ENCODE assay signal across 8 mouse cellular contexts in genomic region chr2:172551081-172551720, GRCm38 (mm10). TPM values are rescaled to one million over a fixed set of nuclear protein-coding genes. Genes with fewer than 3 reads are reported as not detected.
DNase-seq lines count a peak whose midpoint lies in the region; ATAC-seq and TF ChIP-seq lines count a peak whose summit lies in the region.

No protein-coding gene starts in this region.

- H3K9me3 ChIP-seq in heart, embryonic 10.5 days = no peaks in the 10 kb centered on the region
- H3K9me3 ChIP-seq in intestine, postnatal 0 days (ENCODE audit: control insufficient read depth) = no peaks in the 10 kb centered on the region
- H3K9me3 ChIP-seq in stomach, postnatal 0 days (ENCODE audit: control insufficient read depth, low read length) = no peaks in the 10 kb centered on the region

- peaks cover 98% of the 10 kb centered on the region for H3K27me3 ChIP-seq in heart, embryonic 10.5 days (ENCODE audit: insufficient read depth, poor library complexity, severe bottlenecking)
- peaks cover 92% of the 10 kb centered on the region for H3K27me3 ChIP-seq in intestine, postnatal 0 days (replicated peaks; ENCODE audit: control insufficient read depth, insufficient read depth, low read length)
- H3K27me3 ChIP-seq in stomach, postnatal 0 days (ENCODE audit: control insufficient read depth, insufficient read depth, low read length) = peaks cover 45% of the 10 kb centered on the region

- H3K9ac ChIP-seq in intestine, postnatal 0 days (ENCODE audit: low read depth, low read length) = no peak overlapping the region
- no peak overlapping the region for H3K9ac ChIP-seq in stomach, postnatal 0 days (ENCODE audit: low read length)

- H3K4me2 ChIP-seq in intestine, postnatal 0 days (replicated peaks; ENCODE audit: low read depth) = peak overlapping the region; percentile 56
- H3K4me2 ChIP-seq in stomach, postnatal 0 days (replicated peaks; ENCODE audit: low read depth) = peak overlapping the region; percentile 51

- no peak for ATAC-seq in intestine, postnatal 0 days
- ATAC-seq in stomach, postnatal 0 days (ENCODE audit: low FRiP score, low TSS enrichment) = no peak

- H3K27ac ChIP-seq in heart, embryonic 10.5 days = 0 out of 2 replicates have a peak overlapping the region, but pooled peaks have one; percentile 13
- no peak overlapping the region for H3K27ac ChIP-seq in intestine, postnatal 0 days (ENCODE audit: low read depth, low read length)
- H3K27ac ChIP-seq in stomach, postnatal 0 days (replicated peaks) = no peak overlapping the region

- no peak for TF ChIP-seq EP300 in stomach, postnatal 0 days (optimal IDR thresholded peaks at IDR 0.05)

- under 1% methylated on average over 57 of the region's 57 CpGs for WGBS in heart, embryonic 10.5 days
- 1% methylated on average over 56 of the region's 57 CpGs for WGBS in intestine, postnatal 0 days
- WGBS in stomach, postnatal 0 days = 1% methylated on average over 53 of the region's 57 CpGs

- no peaks in the 10 kb centered on the region for H3K36me3 ChIP-seq in heart, embryonic 10.5 days
- H3K36me3 ChIP-seq in intestine, postnatal 0 days (ENCODE audit: control insufficient read depth, insufficient read depth) = no peaks in the 10 kb centered on the region
- H3K36me3 ChIP-seq in stomach, postnatal 0 days (ENCODE audit: control insufficient read depth, insufficient read depth, low read length) = no peaks in the 10 kb centered on the region

- no peak for TF ChIP-seq CTCF in intestine, postnatal 0 days (IDR thresholded peaks at IDR 0.05; ENCODE audit: low read depth)
- TF ChIP-seq CTCF in stomach, postnatal 0 days (IDR thresholded peaks at IDR 0.05; ENCODE audit: low read depth) = no peak

- no peak for DNase-seq in heart, embryonic 10.5 days (ENCODE audit: low spot score)
- no peak for DNase-seq in heart, adult 11 months
- peak; percentile 29 for DNase-seq in thymus, postnatal 4 days
- no peak for DNase-seq in thymus, postnatal 0 days (ENCODE audit: low spot score)
- peak; percentile 21 for DNase-seq in stomach, postnatal 0 days (ENCODE audit: low spot score)
- DNase-seq in c-Kit-positive CD71-positive TER-119-positive erythroid progenitor cells, embryonic 14.5 days (ENCODE audit: low spot score) = no peak
- no peak for DNase-seq in layer of hippocampus, adult 11-12 months (ENCODE audit: low spot score)

- peaks cover 46% of the 10 kb centered on the region for H3K4me1 ChIP-seq in heart, embryonic 10.5 days
- no peaks in the 10 kb centered on the region; the same call in 1 of the 2 replicates for H3K4me1 ChIP-seq in intestine, postnatal 0 days (replicated peaks; ENCODE audit: control insufficient read depth, insufficient read depth, low read length)
- H3K4me1 ChIP-seq in stomach, postnatal 0 days (replicated peaks; ENCODE audit: control insufficient read depth, insufficient read depth) = no peaks in the 10 kb centered on the region

- peak overlapping the region; percentile 66 for H3K4me3 ChIP-seq in heart, embryonic 10.5 days
- H3K4me3 ChIP-seq in intestine, postnatal 0 days (ENCODE audit: low read depth, low read length) = peak overlapping the region; percentile 27
- peak overlapping the region; percentile 47 for H3K4me3 ChIP-seq in stomach, postnatal 0 days (ENCODE audit: low read depth, low read length)

RNA-seq across cellular contexts. Expression of gene Tfap2c, which starts 1.8 kb away (rescaled TPM):
- 0.49 and 2.3 TPM in 2 replicates for polyA plus RNA-seq in heart, embryonic 10.5 days (2016; fragmentation: Nextera tagmentation; extraction: Ambion mirVana)
- polyA plus RNA-seq in thymus, postnatal 0 days (2015; fragmentation: Nextera tagmentation; extraction: Ambion mirVana) = 0.93 and 0.98 TPM in 2 replicates
- not detected in 2 replicates for polyA plus RNA-seq in intestine, postnatal 0 days (2015; fragmentation: Nextera tagmentation; extraction: Ambion mirVana)
- polyA plus RNA-seq in stomach, postnatal 0 days (2015; fragmentation: Nextera tagmentation; extraction: Ambion mirVana) = 9.7 and 12.5 TPM in 2 replicates

Comparison
In these comparisons a context has a peak if more than half of its experiments do, and no peak if none do; other contexts are left out.
1. DNase-seq: peak in thymus, postnatal 4 days (single experiment) and stomach, postnatal 0 days (single experiment); none in heart, embryonic 10.5 days (single experiment), heart, adult 11 months (single experiment), thymus, postnatal 0 days (single experiment), c-Kit-positive CD71-positive TER-119-positive erythroid progenitor cells, embryonic 14.5 days (single experiment) and layer of hippocampus, adult 11-12 months (single experiment).
2. Peak in every context shown above with its lines, with median percentiles within 50 percentile points of each other: H3K4me3 ChIP-seq.